Comparison of ENCODE assay signal across 7 mouse cellular contexts in the genomic region with DNA sequence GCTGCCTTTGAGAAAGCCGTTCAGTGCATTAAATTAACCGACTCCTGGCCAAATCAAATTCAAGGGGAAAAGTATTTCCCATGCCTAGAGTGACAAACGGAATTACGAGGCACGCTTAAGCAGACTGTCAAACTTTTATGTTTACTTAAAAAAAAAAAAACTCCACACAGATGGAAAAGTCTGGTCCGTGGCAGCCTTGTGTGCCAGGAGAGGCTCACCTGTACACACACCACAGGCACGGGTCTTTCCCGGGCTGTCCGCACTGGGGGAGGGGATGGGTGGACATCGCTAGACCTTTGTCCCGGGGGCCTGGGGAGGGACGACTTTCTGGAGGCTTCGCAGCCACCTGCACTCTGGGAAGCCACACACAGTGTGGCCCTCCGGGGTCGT. TPM values are rescaled to one million over a fixed set of nuclear protein-coding genes. Genes with fewer than 3 reads are reported as not detected.
DNase-seq lines count a peak whose midpoint lies in the region; ATAC-seq and TF ChIP-seq lines count a peak whose summit lies in the region.

No protein-coding gene starts in this region.

- H3K36me3 ChIP-seq in neural tube, embryonic 11.5 days (ENCODE audit: control insufficient read depth, insufficient read depth, low read length), result no peaks in the 10 kb centered on the region
- no peaks in the 10 kb centered on the region for H3K36me3 ChIP-seq in neural tube, embryonic 14.5 days (ENCODE audit: control insufficient read depth, insufficient read depth, low read length)

- peaks cover 2% of the 10 kb centered on the region; the same call in 1 of the 2 replicates for H3K4me1 ChIP-seq in neural tube, embryonic 11.5 days (ENCODE audit: control insufficient read depth, insufficient read depth, low read length)
- no peaks in the 10 kb centered on the region for H3K4me1 ChIP-seq in embryonic fibroblast, embryonic 13.5 days (ENCODE audit: control insufficient read depth, insufficient read depth, low read length)
- H3K4me1 ChIP-seq in neural tube, embryonic 14.5 days (ENCODE audit: control insufficient read depth, insufficient read depth, low read length), result peaks cover 18% of the 10 kb centered on the region; the same call in 1 of the 2 replicates

- H3K4me2 ChIP-seq in neural tube, embryonic 11.5 days (ENCODE audit: low read depth), result peak overlapping the region; percentile 72
- peak overlapping the region; percentile 75 for H3K4me2 ChIP-seq in neural tube, embryonic 14.5 days (ENCODE audit: low read depth, low read length)

- WGBS in neural tube, embryonic 11.5 days, result under 1% methylated on average over 15 of the region's 15 CpGs
- under 1% methylated on average over 15 of the region's 15 CpGs for WGBS in neural tube, embryonic 14.5 days

- H3K9me3 ChIP-seq in neural tube, embryonic 11.5 days (ENCODE audit: control insufficient read depth, low read length), result no peaks in the 10 kb centered on the region
- H3K9me3 ChIP-seq in neural tube, embryonic 14.5 days (ENCODE audit: control insufficient read depth, low read length), result no peaks in the 10 kb centered on the region

- TF ChIP-seq POLR2A in embryonic fibroblast, embryonic 13.5 days (IDR thresholded peaks at IDR 0.05; ENCODE audit: low read depth, low read length), result no peak; the same call in 1 of the 2 replicates

- H3K27me3 ChIP-seq in neural tube, embryonic 11.5 days (ENCODE audit: control insufficient read depth, insufficient read depth, low read length), result no peaks in the 10 kb centered on the region
- no peaks in the 10 kb centered on the region for H3K27me3 ChIP-seq in neural tube, embryonic 14.5 days (ENCODE audit: control insufficient read depth, insufficient read depth, low read length)

- TF ChIP-seq CTCF in embryonic fibroblast, embryonic 13.5 days (IDR thresholded peaks at IDR 0.05; ENCODE audit: borderline replicate concordance, insufficient read depth, low read length), result no peak

- DNase-seq in neural tube, embryonic 11.5 days (ENCODE audit: low spot score), result no peak
- no peak for DNase-seq in neural tube, embryonic 10.5 days (ENCODE audit: extremely low spot score, low spot score)
- peak; percentile 41 to 81 for DNase-seq in kidney, postnatal 25 days
- DNase-seq in layer of hippocampus, postnatal 14 days (ENCODE audit: low spot score in 2 of 2), result no peak

- ATAC-seq in neural tube, embryonic 11.5 days (ENCODE audit: insufficient read depth, low FRiP score, low TSS enrichment), result no peak; the same call in 1 of the 2 replicates
- no peak for ATAC-seq in neural tube, embryonic 14.5 days (ENCODE audit: low read depth)
- no peak for ATAC-seq in activated CD4-positive, CD25-positive, alpha-beta regulatory T cell, adult 4 months

- peak overlapping the region; percentile 96 for H3K4me3 ChIP-seq in neural tube, embryonic 11.5 days (ENCODE audit: low read depth, low read length)
- peak overlapping the region; percentile 61 for H3K4me3 ChIP-seq in embryonic fibroblast, embryonic 13.5 days (ENCODE audit: insufficient read depth, low read length)
- peak overlapping the region; percentile 78 for H3K4me3 ChIP-seq in neural tube, embryonic 14.5 days (ENCODE audit: low read depth, low read length)

- peak overlapping the region; percentile 99 for H3K27ac ChIP-seq in neural tube, embryonic 11.5 days (ENCODE audit: low read depth, low read length)
- peak overlapping the region; percentile 37; the same call in 1 of the 2 replicates for H3K27ac ChIP-seq in embryonic fibroblast, embryonic 13.5 days (ENCODE audit: insufficient read depth, low read length)
- H3K27ac ChIP-seq in neural tube, embryonic 14.5 days (ENCODE audit: low read depth, low read length), result peak overlapping the region; percentile 100

- peak overlapping the region; percentile 99 for H3K9ac ChIP-seq in neural tube, embryonic 11.5 days (ENCODE audit: low read length)
- peak overlapping the region; percentile 100 for H3K9ac ChIP-seq in neural tube, embryonic 14.5 days (replicated peaks; ENCODE audit: low read depth, low read length)

RNA-seq across cellular contexts. Expression of gene Brpf3, which starts 0.6 kb away (rescaled TPM):
- 9.0 and 9.3 TPM in 2 replicates for polyA plus RNA-seq in neural tube, embryonic 11.5 days (2014; fragmentation: Nextera tagmentation; extraction: Ambion mirVana)
- polyA plus RNA-seq in embryonic fibroblast, embryonic 13.5 days (2011; ENCODE audit: insufficient read length, low read depth, missing spikeins), result 41.9 and 43.7 TPM in 2 replicates
- 6.9 and 7.8 TPM in 2 replicates for polyA plus RNA-seq in neural tube, embryonic 14.5 days (2014; fragmentation: Nextera tagmentation; extraction: Ambion mirVana)
- 10 to 100 TPM; 31.8 to 35.7 TPM for total RNA-seq in layer of hippocampus, postnatal 14 days (2021)
- polyA plus RNA-seq in activated CD4-positive, CD25-positive, alpha-beta regulatory T cell, adult 4 months (2017; shearing (Covaris generic)), result 1 to 10 TPM; 2.4 to 5.5 TPM

RNA-seq across cellular contexts. Expression of gene Mapk13, which starts 31.2 kb away (rescaled TPM):
- polyA plus RNA-seq in neural tube, embryonic 11.5 days (2014; fragmentation: Nextera tagmentation; extraction: Ambion mirVana), result 1.8 and 2.7 TPM in 2 replicates
- 12.4 and 24.2 TPM in 2 replicates for polyA plus RNA-seq in embryonic fibroblast, embryonic 13.5 days (2011; ENCODE audit: insufficient read length, low read depth, missing spikeins)
- polyA plus RNA-seq in neural tube, embryonic 14.5 days (2014; fragmentation: Nextera tagmentation; extraction: Ambion mirVana), result 0.32 and 0.96 TPM in 2 replicates
- total RNA-seq in layer of hippocampus, postnatal 14 days (2021), result 1 to 10 TPM; 1.0 to 1.5 TPM
- polyA plus RNA-seq in activated CD4-positive, CD25-positive, alpha-beta regulatory T cell, adult 4 months (2017; shearing (Covaris generic)), result not detected

RNA-seq across cellular contexts. Expression of gene Pnpla1, which starts 57.9 kb away (rescaled TPM):
- not detected in 2 replicates for polyA plus RNA-seq in neural tube, embryonic 11.5 days (2014; fragmentation: Nextera tagmentation; extraction: Ambion mirVana)
- polyA plus RNA-seq in embryonic fibroblast, embryonic 13.5 days (2011; ENCODE audit: insufficient read length, low read depth, missing spikeins), result not detected in 2 replicates
- 0.07 TPM in 1 of 2 replicates, not detected in the other for polyA plus RNA-seq in neural tube, embryonic 14.5 days (2014; fragmentation: Nextera tagmentation; extraction: Ambion mirVana)
- total RNA-seq in layer of hippocampus, postnatal 14 days (2021), result under 1 TPM; 0.18 to 0.26 TPM
- polyA plus RNA-seq in activated CD4-positive, CD25-positive, alpha-beta regulatory T cell, adult 4 months (2017; shearing (Covaris generic)), result not detected

Comparison
In these comparisons a context has a peak if more than half of its experiments do, and no peak if none do; other contexts are left out.
1. DNase-seq: peak in kidney, postnatal 25 days (2 of 2); none in neural tube, embryonic 11.5 days (single experiment), neural tube, embryonic 10.5 days (single experiment) and layer of hippocampus, postnatal 14 days (0 of 2).
2. H3K27ac ChIP-seq: peak in every context shown above with its lines; median percentile 100 in neural tube, embryonic 14.5 days; 99 in neural tube, embryonic 11.5 days; 37 in embryonic fibroblast, embryonic 13.5 days.
3. Peak in every context shown above with its lines, with median percentiles within 50 percentile points of each other: H3K4me3 ChIP-seq.